24 mouse cellular contexts compared by ENCODE assay signal in the genomic region with DNA sequence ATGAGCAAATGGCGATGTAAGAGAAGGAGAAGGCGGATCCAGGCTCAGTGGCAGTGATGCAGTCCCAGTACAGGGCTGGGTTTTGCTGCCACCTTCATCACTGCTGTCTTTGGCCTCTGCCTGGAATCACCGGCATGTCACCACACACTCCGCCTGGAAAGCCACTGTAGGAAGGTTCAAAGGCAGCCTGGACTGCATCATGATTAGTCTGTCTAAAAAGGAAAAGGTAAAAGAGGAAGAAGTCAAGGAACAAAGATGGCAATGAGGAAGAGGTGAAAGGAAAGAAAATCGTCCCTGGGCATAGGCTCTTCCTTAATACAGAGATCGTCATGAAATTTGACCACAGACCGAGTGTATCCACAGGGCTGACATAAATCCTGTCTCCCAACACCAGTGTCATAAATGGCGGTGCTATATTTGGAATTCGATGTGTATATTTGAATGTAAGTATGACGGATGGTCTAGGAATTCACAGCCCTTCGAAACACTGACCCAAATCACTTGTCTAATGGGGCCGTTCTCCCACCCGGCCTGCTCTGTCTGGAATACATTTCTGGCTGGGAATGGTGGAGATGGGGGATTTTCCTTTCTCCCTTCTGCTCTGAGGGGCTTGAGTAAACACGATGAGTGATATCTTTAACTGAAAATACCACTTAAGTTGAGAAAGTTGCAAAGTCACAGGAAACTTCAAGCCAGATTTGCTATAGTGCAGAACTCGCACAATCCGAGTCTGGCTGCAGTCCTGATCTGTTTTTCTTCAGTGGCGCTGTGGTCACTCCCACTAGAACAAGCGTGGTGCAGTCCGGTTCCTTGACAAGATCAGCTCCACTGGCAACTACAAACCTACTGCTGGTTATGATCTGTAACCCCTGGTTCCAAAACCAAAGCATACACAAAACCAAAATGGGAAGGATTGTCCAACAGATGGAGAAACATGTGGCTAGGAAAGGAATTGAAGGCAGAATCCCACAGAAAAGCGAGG. TPM values are rescaled to one million over a fixed set of nuclear protein-coding genes. Genes with fewer than 3 reads are reported as not detected.
DNase-seq lines count a peak whose midpoint lies in the region; ATAC-seq and TF ChIP-seq lines count a peak whose summit lies in the region.
"Had no signal": no experiment of that assay in that cellular context is flagged by ENCODE, and none has a peak within 500 bp of the region (broad histone marks: within the 10 kb centered on the region; RNA-seq: fewer than 3 reads in every experiment).

No protein-coding gene starts in this region.

- TF ChIP-seq CTCF in kidney, adult 2 months (conservative IDR thresholded peaks at IDR 0.05; ENCODE audit: insufficient read depth, insufficient read length, low read depth, low read length), result no peak
- no peak for TF ChIP-seq CTCF in layer of hippocampus, adult 2 months (conservative IDR thresholded peaks at IDR 0.05)

- H3K9ac ChIP-seq in heart, embryonic 12.5 days, result no peak overlapping the region
- H3K9ac ChIP-seq in stomach, embryonic 15.5 days, result no peak overlapping the region
- H3K9ac ChIP-seq: forebrain, embryonic 12.5 days; limb, embryonic 15.5 days; liver, embryonic 14.5 days; midbrain, embryonic 15.5 days; neural tube, embryonic 12.5 days had no signal

- peak; percentile 51; the same call in 1 of the 2 replicates for ATAC-seq in heart, embryonic 12.5 days (ENCODE audit: insufficient number of reproducible peaks, low FRiP score)
- ATAC-seq in granulocyte monocyte progenitor cell, adult 5-6 weeks (replicated peaks; ENCODE audit: poor library complexity, severe bottlenecking), result peak; percentile 80
- ATAC-seq in stomach, embryonic 15.5 days (ENCODE audit: insufficient read depth, low FRiP score, low read depth), result peak; percentile 53; the same call in 1 of the 2 replicates
- ATAC-seq: hindbrain, embryonic 16.5 days; midbrain, embryonic 15.5 days; Patski had no signal

- DNase-seq in heart, postnatal 25 days (ENCODE audit: low spot score), result no peak
- peak; percentile 26 for DNase-seq in kidney, postnatal 10 days
- no peak for DNase-seq in kidney, adult 2 months
- no peak for DNase-seq in embryo, embryonic 10.5 days (ENCODE audit: low spot score)
- DNase-seq in layer of hippocampus, adult 2 months (ENCODE audit: low spot score in 2 of 2), result no peak
- DNase-seq: adrenal gland, postnatal 36 days; cerebellum, adult 9-10 months; gastrocnemius, postnatal 36 days; kidney, adult 18-20 months; left cerebral cortex, postnatal 4 days had no signal

- TF ChIP-seq POLR2A in kidney, adult 2 months (IDR thresholded peaks at IDR 0.05; ENCODE audit: low read depth, low read length), result no peak

- 54% methylated on average over 20 of the region's 20 CpGs for WGBS in heart, embryonic 12.5 days
- WGBS in kidney, adult 2 months, result 82% methylated on average over 20 of the region's 20 CpGs
- 52% methylated on average over 20 of the region's 20 CpGs for WGBS in stomach, embryonic 15.5 days

- peaks cover 20% of the 10 kb centered on the region for H3K36me3 ChIP-seq in heart, embryonic 12.5 days
- no peaks in the 10 kb centered on the region for H3K36me3 ChIP-seq in kidney, adult 2 months (ENCODE audit: control insufficient read depth, insufficient read depth, low read length)
- no peaks in the 10 kb centered on the region for H3K36me3 ChIP-seq in stomach, embryonic 15.5 days
- H3K36me3 ChIP-seq: forebrain, embryonic 12.5 days; hindbrain, embryonic 10.5 days; midbrain, embryonic 15.5 days; neural tube, embryonic 12.5 days had no signal

- intact Hi-C loops in heart, postnatal 25 days (cut with DNase I), result no loop called here

- peaks cover 24% of the 10 kb centered on the region for H3K4me1 ChIP-seq in heart, embryonic 12.5 days (replicated peaks)
- H3K4me1 ChIP-seq in kidney, adult 2 months (ENCODE audit: control insufficient read depth, insufficient read depth, low read length), result no peaks in the 10 kb centered on the region
- peaks cover 8% of the 10 kb centered on the region; the same call in 1 of the 2 replicates for H3K4me1 ChIP-seq in stomach, embryonic 15.5 days
- H3K4me1 ChIP-seq: forebrain, embryonic 12.5 days; hindbrain, embryonic 10.5 days; midbrain, embryonic 15.5 days; neural tube, embryonic 12.5 days had no signal

- no peaks in the 10 kb centered on the region for H3K9me3 ChIP-seq in heart, embryonic 12.5 days (replicated peaks)
- no peaks in the 10 kb centered on the region for H3K9me3 ChIP-seq in stomach, embryonic 15.5 days
- H3K9me3 ChIP-seq: forebrain, embryonic 12.5 days; hindbrain, embryonic 10.5 days; limb, embryonic 15.5 days; midbrain, embryonic 15.5 days; neural tube, embryonic 12.5 days had no signal

- H3K27ac ChIP-seq in heart, embryonic 12.5 days (ENCODE audit: poor library complexity, severe bottlenecking), result peak overlapping the region; percentile 20; the same call in 1 of the 2 replicates
- H3K27ac ChIP-seq in kidney, adult 2 months (ENCODE audit: insufficient read depth, low read depth, low read length), result no peak overlapping the region
- peak overlapping the region; percentile 70 for H3K27ac ChIP-seq in stomach, embryonic 15.5 days
- no peak overlapping the region for H3K27ac ChIP-seq in layer of hippocampus, adult 2 months
- H3K27ac ChIP-seq: forebrain, embryonic 12.5 days; hindbrain, embryonic 10.5 days; kidney, postnatal 0 days; limb, embryonic 15.5 days; liver, embryonic 14.5 days; midbrain, embryonic 15.5 days; neural tube, embryonic 12.5 days had no signal

- no peaks in the 10 kb centered on the region for H3K27me3 ChIP-seq in heart, embryonic 12.5 days (replicated peaks)
- no peaks in the 10 kb centered on the region for H3K27me3 ChIP-seq in kidney, adult 2 months (replicated peaks; ENCODE audit: control insufficient read depth, insufficient read depth, low read length)
- no peaks in the 10 kb centered on the region for H3K27me3 ChIP-seq in stomach, embryonic 15.5 days (replicated peaks)
- H3K27me3 ChIP-seq: forebrain, embryonic 12.5 days; limb, embryonic 15.5 days; midbrain, embryonic 15.5 days; neural tube, embryonic 12.5 days; Patski had no signal

- no peak overlapping the region for H3K4me2 ChIP-seq in heart, embryonic 12.5 days
- H3K4me2 ChIP-seq in stomach, embryonic 15.5 days, result no peak overlapping the region
- H3K4me2 ChIP-seq: forebrain, embryonic 12.5 days; limb, embryonic 15.5 days; midbrain, embryonic 15.5 days; neural tube, embryonic 12.5 days had no signal

- H3K4me3 ChIP-seq in heart, embryonic 12.5 days, result no peak overlapping the region
- no peak overlapping the region for H3K4me3 ChIP-seq in kidney, adult 2 months (ENCODE audit: insufficient read depth, low read depth, low read length)
- no peak overlapping the region for H3K4me3 ChIP-seq in stomach, embryonic 15.5 days (replicated peaks)
- no peak overlapping the region for H3K4me3 ChIP-seq in layer of hippocampus, adult 2 months
- H3K4me3 ChIP-seq: forebrain, embryonic 12.5 days; hindbrain, embryonic 10.5 days; limb, embryonic 15.5 days; megakaryocyte, embryonic 14.5 days; midbrain, embryonic 15.5 days; neural tube, embryonic 12.5 days had no signal

RNA-seq across cellular contexts. Expression of gene Gm9913, which starts 9.8 kb away (rescaled TPM):
- polyA plus RNA-seq in heart, embryonic 12.5 days (2016; fragmentation: Nextera tagmentation; extraction: Ambion mirVana), result 0.57 and 0.70 TPM in 2 replicates
- total RNA-seq in heart, postnatal 25 days (2021), result under 1 TPM; 0.08 to 0.42 TPM
- polyA plus RNA-seq in kidney, adult 2 months (2012; rRNA removed), result 0.05 and 0.06 TPM in 2 replicates
- not detected in 2 replicates for total RNA-seq in granulocyte monocyte progenitor cell, adult 5-6 weeks (2014; fragmentation: Nextera tagmentation)
- total RNA-seq in granulocyte monocyte progenitor cell, adult 5-6 weeks (2017), result not detected in 2 replicates
- 0.45 and 0.67 TPM in 2 replicates for polyA plus RNA-seq in stomach, embryonic 15.5 days (2015; fragmentation: Nextera tagmentation; extraction: Ambion mirVana)
- under 1 TPM; 0.33 to 0.49 TPM for total RNA-seq in layer of hippocampus, adult 2 months (2021)
- total RNA-seq: adrenal gland, postnatal 36 days; ES-E14 had no signal
- polyA plus RNA-seq: liver, embryonic 14.5 days had no signal

RNA-seq across cellular contexts. Expression of gene Fbn1, which starts 12.7 kb away (rescaled TPM):
- 38.8 and 44.1 TPM in 2 replicates for polyA plus RNA-seq in heart, embryonic 12.5 days (2016; fragmentation: Nextera tagmentation; extraction: Ambion mirVana)
- 10 to 100 TPM; 74.5 to 83.0 TPM for total RNA-seq in heart, postnatal 25 days (2021)
- 6.5 and 6.7 TPM in 2 replicates for polyA plus RNA-seq in kidney, adult 2 months (2012; rRNA removed)
- 0.13 TPM in 1 of 2 replicates, not detected in the other for total RNA-seq in granulocyte monocyte progenitor cell, adult 5-6 weeks (2014; fragmentation: Nextera tagmentation)
- 0.05 and 0.34 TPM in 2 replicates for total RNA-seq in granulocyte monocyte progenitor cell, adult 5-6 weeks (2017)
- 25.9 and 27.9 TPM in 2 replicates for polyA plus RNA-seq in stomach, embryonic 15.5 days (2015; fragmentation: Nextera tagmentation; extraction: Ambion mirVana)
- 10 to 100 TPM in 1 of 2 experiments, 1 to 10 TPM in 1; 8.7 to 10.4 TPM for total RNA-seq in layer of hippocampus, adult 2 months (2021)

Comparison
In these comparisons a context has a peak if more than half of its experiments do, and no peak if none do; other contexts are left out.
1. H3K27ac ChIP-seq: peak in heart, embryonic 12.5 days (single experiment) and stomach, embryonic 15.5 days (single experiment); none in kidney, adult 2 months (single experiment) and layer of hippocampus, adult 2 months (single experiment).
2. RNA of gene Fbn1, which starts 12.7 kb away (total RNA-seq): 74.5 to 83.0 TPM in heart, postnatal 25 days and 8.7 to 10.4 TPM in layer of hippocampus, adult 2 months; 0.05 to 0.34 TPM in granulocyte monocyte progenitor cell, adult 5-6 weeks; every median in the first group is over 4 times any median in the second.
3. Peak in every context shown above with its lines, with median percentiles within 50 percentile points of each other: ATAC-seq.